Mouse (Mus musculus): ENCODE measurements around the gene Acad10. TPM values are rescaled to one million over a fixed set of nuclear protein-coding genes. Genes with fewer than 3 reads are reported as not detected.

The Acad10 gene
- polyA plus RNA-seq, 1 experiment from 2014 or later = 7.8 TPM

DNA sequence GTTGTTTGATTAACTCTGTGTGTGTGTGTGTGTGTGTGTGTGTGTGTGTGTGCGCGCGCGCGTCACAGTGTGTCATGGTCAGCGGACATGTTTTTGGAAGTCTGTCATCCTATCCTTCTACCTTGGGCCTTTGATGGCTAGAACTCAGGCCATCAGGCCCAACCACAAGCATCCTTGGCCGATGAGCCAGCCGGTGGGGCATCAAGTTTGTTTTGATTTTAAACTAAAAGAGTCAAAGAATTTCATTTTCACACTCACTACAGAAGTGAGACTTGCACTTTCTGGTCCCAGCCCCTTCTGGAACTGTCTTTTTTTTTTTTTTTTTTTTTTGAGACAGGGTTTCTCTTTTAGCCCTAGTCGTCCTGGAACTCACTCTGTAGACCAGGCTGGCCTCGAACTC, 75.3 kb downstream of the Acad10 start:
- Histone ChIP-seq H3K36me3 (ENCODE audit: control insufficient read depth, insufficient read depth, low read length) (no peaks in the 10 kb centered on the region), H3K9ac (ENCODE audit: low read depth, low read length) (no peak overlapping the region), H3K27me3 (replicated peaks; ENCODE audit: control insufficient read depth, insufficient read depth, low read length) (no peaks in the 10 kb centered on the region), H3K27ac (ENCODE audit: low read length) (no peak overlapping the region), H3K4me3 (ENCODE audit: low read length) (no peak overlapping the region), H3K9me3 (ENCODE audit: control insufficient read depth, low read length) (no peaks in the 10 kb centered on the region), H3K4me1 (ENCODE audit: control insufficient read depth, insufficient read depth, low read length) (peaks cover 16% of the 10 kb centered on the region), H3K4me2 (ENCODE audit: low read depth, low read length) (no peak overlapping the region)
- ATAC-seq = no peak
- WGBS = 93% methylated on average over 10 of the region's 10 CpGs

GRCm38 (mm10) chr5:121583765-121584501, 76.4 kb downstream of the Acad10 start:
- Histone ChIP-seq H3K4me3 (ENCODE audit: low read length) (no peak overlapping the region), H3K9me3 (ENCODE audit: control insufficient read depth, low read length) (no peaks in the 10 kb centered on the region), H3K27ac (ENCODE audit: low read length) (peak overlapping the region; percentile 77), H3K4me1 (ENCODE audit: control insufficient read depth, insufficient read depth, low read length) (peaks cover 16% of the 10 kb centered on the region), H3K36me3 (ENCODE audit: control insufficient read depth, insufficient read depth, low read length) (peaks cover 3% of the 10 kb centered on the region; the same call in 1 of the 2 replicates), H3K9ac (ENCODE audit: low read depth, low read length) (no peak overlapping the region), H3K4me2 (ENCODE audit: low read depth, low read length) (peak overlapping the region; percentile 30; the same call in 1 of the 2 replicates), H3K27me3 (replicated peaks; ENCODE audit: control insufficient read depth, insufficient read depth, low read length) (no peaks in the 10 kb centered on the region)
- WGBS = 42% methylated on average over 12 of the region's 12 CpGs
- ATAC-seq = peak; percentile 95

GRCm38 (mm10) chr5:121581945-121582344, 78.4 kb downstream of the Acad10 start:
- 90% methylated on average over 8 of the region's 8 CpGs for WGBS
- ATAC-seq = no peak

DNA sequence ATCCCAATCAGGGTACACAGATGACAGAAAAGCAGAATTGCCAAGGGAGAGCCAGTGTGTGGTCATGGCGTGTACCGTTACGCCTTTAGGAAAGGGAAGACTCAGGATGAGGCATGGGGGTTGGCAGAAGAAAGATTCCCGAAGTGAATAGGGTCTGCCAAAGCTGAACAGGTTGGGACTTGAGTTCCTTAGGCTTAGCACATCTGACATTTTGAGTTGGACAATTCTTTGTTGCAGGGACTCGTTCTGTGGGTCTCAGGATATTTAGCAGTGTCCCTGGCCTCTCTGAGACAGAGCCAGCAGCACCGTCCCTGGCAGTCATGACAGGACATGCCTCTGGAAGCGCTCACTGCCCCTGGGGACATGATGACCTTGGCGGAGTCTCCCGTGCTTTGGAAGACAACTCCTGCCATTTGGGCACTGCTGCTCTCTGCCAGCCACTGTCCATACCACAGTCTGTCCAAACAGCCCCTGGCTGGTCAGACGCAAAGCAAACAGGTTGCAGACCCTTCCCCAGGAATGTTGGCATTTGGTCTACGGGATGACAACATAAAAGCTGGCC, 83.3 kb downstream of the Acad10 start:
- Histone ChIP-seq H3K27ac (ENCODE audit: low read length) (no peak overlapping the region), H3K4me1 (ENCODE audit: control insufficient read depth, insufficient read depth, low read length) (no peaks in the 10 kb centered on the region), H3K9ac (ENCODE audit: low read depth, low read length) (no peak overlapping the region), H3K36me3 (ENCODE audit: control insufficient read depth, insufficient read depth, low read length) (peaks cover 9% of the 10 kb centered on the region), H3K27me3 (replicated peaks; ENCODE audit: control insufficient read depth, insufficient read depth, low read length) (no peaks in the 10 kb centered on the region), H3K9me3 (ENCODE audit: control insufficient read depth, low read length) (no peaks in the 10 kb centered on the region), H3K4me3 (ENCODE audit: low read length) (no peak overlapping the region), H3K4me2 (ENCODE audit: low read depth, low read length) (no peak overlapping the region)
- no peak for ATAC-seq
- WGBS = 89% methylated on average over 11 of the region's 11 CpGs

More at GRCm38 (mm10) chr5:121581945-121582344, 78.4 kb downstream of the Acad10 start:
- Histone ChIP-seq H3K9me3 (ENCODE audit: control insufficient read depth, low read length) (no peaks in the 10 kb centered on the region), H3K9ac (ENCODE audit: low read depth, low read length) (no peak overlapping the region), H3K4me1 (ENCODE audit: control insufficient read depth, insufficient read depth, low read length) (peaks cover 16% of the 10 kb centered on the region), H3K27me3 (replicated peaks; ENCODE audit: control insufficient read depth, insufficient read depth, low read length) (no peaks in the 10 kb centered on the region), H3K36me3 (ENCODE audit: control insufficient read depth, insufficient read depth, low read length) (peaks cover 5% of the 10 kb centered on the region; the same call in 1 of the 2 replicates), H3K4me2 (ENCODE audit: low read depth, low read length) (no peak overlapping the region), H3K4me3 (ENCODE audit: low read length) (no peak overlapping the region), H3K27ac (ENCODE audit: low read length) (no peak overlapping the region)

DNA sequence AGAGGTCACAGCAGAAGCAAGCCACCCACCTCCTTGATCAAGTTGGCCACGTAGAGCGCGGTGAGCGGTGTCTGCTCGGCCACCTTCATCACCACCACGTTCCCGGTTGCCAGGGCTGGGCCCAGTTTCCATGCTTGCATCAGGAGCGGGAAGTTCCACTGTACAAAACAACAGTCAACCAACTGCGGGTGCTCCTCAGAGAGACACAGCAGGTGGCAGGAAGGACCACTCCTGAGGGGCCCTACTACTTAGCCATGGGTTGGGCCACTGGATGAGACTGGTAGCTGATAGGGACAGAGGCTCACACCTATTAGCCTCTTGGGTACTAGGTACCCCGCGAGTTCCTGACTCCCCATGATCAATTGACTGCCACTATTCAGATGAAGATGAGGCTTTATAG, 84.4 kb downstream of the Acad10 start:
- no peaks in the 10 kb centered on the region for H3K9me3 ChIP-seq (ENCODE audit: control insufficient read depth, low read length)
- H3K36me3 ChIP-seq (ENCODE audit: control insufficient read depth, insufficient read depth, low read length) = peaks cover 9% of the 10 kb centered on the region
- H3K27me3 ChIP-seq (replicated peaks; ENCODE audit: control insufficient read depth, insufficient read depth, low read length) = no peaks in the 10 kb centered on the region
- no peak overlapping the region for H3K4me3 ChIP-seq (ENCODE audit: low read length)
- no peak for ATAC-seq
- no peak overlapping the region for H3K27ac ChIP-seq (ENCODE audit: low read length)
- 92% methylated on average over 11 of the region's 11 CpGs for WGBS
- no peak overlapping the region for H3K4me2 ChIP-seq (ENCODE audit: low read depth, low read length)
- no peaks in the 10 kb centered on the region for H3K4me1 ChIP-seq (ENCODE audit: control insufficient read depth, insufficient read depth, low read length)
- H3K9ac ChIP-seq (ENCODE audit: low read depth, low read length) = no peak overlapping the region

DNA sequence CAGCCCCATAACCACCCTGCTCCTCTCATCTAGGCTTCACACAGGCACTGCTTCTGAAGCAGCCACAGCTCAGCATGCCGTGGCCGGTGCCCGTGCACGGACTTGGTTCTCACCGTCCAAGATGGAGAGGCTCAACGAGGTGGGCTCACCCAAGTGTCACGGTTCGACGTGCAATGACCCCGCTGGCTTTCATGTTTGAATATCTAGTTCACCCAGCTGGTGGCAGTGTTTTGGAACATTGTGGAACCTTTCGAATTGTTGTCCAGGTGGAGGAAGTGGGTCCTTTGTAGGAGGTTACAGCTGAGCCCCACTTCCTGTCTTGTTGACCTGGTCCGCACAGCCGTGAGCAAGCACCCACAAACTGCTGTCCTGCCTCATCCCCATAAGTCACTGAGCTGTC, 86.2 kb downstream of the Acad10 start:
- peaks cover 10% of the 10 kb centered on the region; the same call in 1 of the 2 replicates for H3K36me3 ChIP-seq (ENCODE audit: control insufficient read depth, insufficient read depth, low read length)

More for the DNA sequence above, 86.2 kb downstream of the Acad10 start:
- H3K27ac ChIP-seq (ENCODE audit: low read length) = no peak overlapping the region
- no peaks in the 10 kb centered on the region for H3K9me3 ChIP-seq (ENCODE audit: control insufficient read depth, low read length)
- no peak overlapping the region for H3K4me3 ChIP-seq (ENCODE audit: low read length)
- H3K9ac ChIP-seq (ENCODE audit: low read depth, low read length) = no peak overlapping the region
- H3K27me3 ChIP-seq (replicated peaks; ENCODE audit: control insufficient read depth, insufficient read depth, low read length) = no peaks in the 10 kb centered on the region
- no peak for ATAC-seq
- no peaks in the 10 kb centered on the region for H3K4me1 ChIP-seq (ENCODE audit: control insufficient read depth, insufficient read depth, low read length)
- H3K4me2 ChIP-seq (ENCODE audit: low read depth, low read length) = no peak overlapping the region
- 83% methylated on average over 13 of the region's 13 CpGs for WGBS

Other genes with a start within 250 kb of the Acad10 start
- 4.2 and 4.4 TPM in 2 replicates for gene Tmem116, start 208.6 kb downstream of the Acad10 start, polyA plus RNA-seq (2015; fragmentation: Nextera tagmentation; extraction: Ambion mirVana)
- gene Erp29, start 208.0 kb downstream of the Acad10 start, polyA plus RNA-seq (2015; fragmentation: Nextera tagmentation; extraction: Ambion mirVana) = 183 and 202 TPM in 2 replicates
- not detected in 2 replicates for gene Adam1b, start 157.1 kb downstream of the Acad10 start, polyA plus RNA-seq (2015; fragmentation: Nextera tagmentation; extraction: Ambion mirVana)
- gene Adam1a, start 115.0 kb downstream of the Acad10 start, polyA plus RNA-seq (2015; fragmentation: Nextera tagmentation; extraction: Ambion mirVana) = 0.81 and 1.0 TPM in 2 replicates
- not detected in 2 replicates for gene Gm42878, start 115.0 kb downstream of the Acad10 start, polyA plus RNA-seq (2015; fragmentation: Nextera tagmentation; extraction: Ambion mirVana)
- gene Mapkapk5, start 114.6 kb downstream of the Acad10 start, polyA plus RNA-seq (2015; fragmentation: Nextera tagmentation; extraction: Ambion mirVana) = 47.3 and 48.0 TPM in 2 replicates
- gene Aldh2, start 66.7 kb downstream of the Acad10 start, polyA plus RNA-seq (2015; fragmentation: Nextera tagmentation; extraction: Ambion mirVana) = 236 TPM in 2 replicates
- 4.5 and 5.3 TPM in 2 replicates for gene Acad12, start 41.6 kb downstream of the Acad10 start, polyA plus RNA-seq (2015; fragmentation: Nextera tagmentation; extraction: Ambion mirVana)
- gene Brap, start within 50 bp of the Acad10 start, polyA plus RNA-seq (2015; fragmentation: Nextera tagmentation; extraction: Ambion mirVana) = 26.4 and 30.4 TPM in 2 replicates
- 27.9 and 30.7 TPM in 2 replicates for gene Atxn2, start 50.8 kb upstream of the Acad10 start, polyA plus RNA-seq (2015; fragmentation: Nextera tagmentation; extraction: Ambion mirVana)
- gene Sh2b3, start 177.1 kb upstream of the Acad10 start, polyA plus RNA-seq (2015; fragmentation: Nextera tagmentation; extraction: Ambion mirVana) = 7.7 and 9.9 TPM in 2 replicates
- gene Pheta1, start 188.5 kb upstream of the Acad10 start, polyA plus RNA-seq (2015; fragmentation: Nextera tagmentation; extraction: Ambion mirVana) = 38.1 and 44.6 TPM in 2 replicates